10 mouse cellular contexts compared by ENCODE assay signal in genomic region chr11:3879836-3880235, GRCm38 (mm10). TPM values are rescaled to one million over a fixed set of nuclear protein-coding genes. Genes with fewer than 3 reads are reported as not detected.
DNase-seq lines count a peak whose midpoint lies in the region; ATAC-seq lines count a peak whose summit lies in the region.
"Had no signal": no experiment of that assay in that cellular context is flagged by ENCODE, and none has a peak within 500 bp of the region (broad histone marks: within the 10 kb centered on the region; RNA-seq: fewer than 3 reads in every experiment).

No protein-coding gene starts in this region.

- H3K9me3 ChIP-seq in midbrain, embryonic 10.5 days (replicated peaks): no peaks in the 10 kb centered on the region
- H3K9me3 ChIP-seq in midbrain, embryonic 16.5 days (replicated peaks; ENCODE audit: control insufficient read depth, low read length, poor library complexity, severe bottlenecking): no peaks in the 10 kb centered on the region
- no peaks in the 10 kb centered on the region for H3K9me3 ChIP-seq in forebrain, embryonic 14.5 days (replicated peaks; ENCODE audit: control insufficient read depth, low read length)
- no peaks in the 10 kb centered on the region for H3K9me3 ChIP-seq in intestine, embryonic 15.5 days
- no peaks in the 10 kb centered on the region for H3K9me3 ChIP-seq in stomach, embryonic 14.5 days (ENCODE audit: control insufficient read depth, low read depth, low read length)
- H3K9me3 ChIP-seq: embryonic facial prominence, embryonic 12.5 days; neural tube, embryonic 13.5 days had no signal

- H3K36me3 ChIP-seq in midbrain, embryonic 10.5 days: no peaks in the 10 kb centered on the region
- no peaks in the 10 kb centered on the region for H3K36me3 ChIP-seq in midbrain, embryonic 16.5 days (ENCODE audit: control insufficient read depth, insufficient read depth, low read length)
- no peaks in the 10 kb centered on the region for H3K36me3 ChIP-seq in forebrain, embryonic 14.5 days (ENCODE audit: control insufficient read depth, insufficient read depth, low read length)
- H3K36me3 ChIP-seq in intestine, embryonic 15.5 days: no peaks in the 10 kb centered on the region
- no peaks in the 10 kb centered on the region for H3K36me3 ChIP-seq in stomach, embryonic 14.5 days (ENCODE audit: control insufficient read depth, insufficient read depth, low read length)
- H3K36me3 ChIP-seq: embryonic facial prominence, embryonic 12.5 days; neural tube, embryonic 13.5 days had no signal

- WGBS in midbrain, embryonic 10.5 days: 45% methylated on average over 2 of the region's 2 CpGs
- WGBS in midbrain, embryonic 16.5 days: 36% methylated on average over 2 of the region's 2 CpGs
- 32% methylated on average over 2 of the region's 2 CpGs for WGBS in forebrain, embryonic 14.5 days
- 34% methylated on average over 2 of the region's 2 CpGs for WGBS in intestine, embryonic 15.5 days
- WGBS in stomach, embryonic 14.5 days: 40% methylated on average over 2 of the region's 2 CpGs

- no peak overlapping the region for H3K4me3 ChIP-seq in midbrain, embryonic 10.5 days
- no peak overlapping the region for H3K4me3 ChIP-seq in midbrain, embryonic 16.5 days (ENCODE audit: low read depth, low read length)
- no peak overlapping the region for H3K4me3 ChIP-seq in forebrain, embryonic 14.5 days (ENCODE audit: low read depth, low read length)
- no peak overlapping the region for H3K4me3 ChIP-seq in intestine, embryonic 15.5 days (replicated peaks)
- no peak overlapping the region for H3K4me3 ChIP-seq in stomach, embryonic 14.5 days (ENCODE audit: low read depth, low read length)
- H3K4me3 ChIP-seq: embryonic facial prominence, embryonic 12.5 days; neural tube, embryonic 13.5 days had no signal

- H3K9ac ChIP-seq in midbrain, embryonic 16.5 days (ENCODE audit: low read depth, low read length): no peak overlapping the region
- no peak overlapping the region for H3K9ac ChIP-seq in forebrain, embryonic 14.5 days (ENCODE audit: low read length)
- H3K9ac ChIP-seq in intestine, embryonic 15.5 days: no peak overlapping the region
- H3K9ac ChIP-seq in stomach, embryonic 14.5 days (replicated peaks; ENCODE audit: low read depth, low read length): no peak overlapping the region
- H3K9ac ChIP-seq: embryonic facial prominence, embryonic 12.5 days; neural tube, embryonic 13.5 days had no signal

- intact Hi-C loops in left cerebral cortex, postnatal 14 days (cut with DNase I): loop anchor here (5.0 kb wide), 1 partner anchor 63 kb away; no protein-coding TSS in a partner anchor

- no peak for ATAC-seq in midbrain, embryonic 16.5 days
- 0 out of 2 replicates have a peak, but pooled peaks have one; percentile 63 for ATAC-seq in forebrain, embryonic 14.5 days
- peak; percentile 63 for ATAC-seq in intestine, embryonic 15.5 days
- ATAC-seq in monocyte, adult 5-6 weeks (replicated peaks; ENCODE audit: insufficient number of reproducible peaks, low FRiP score, low TSS enrichment, poor library complexity, severe bottlenecking): peak; percentile 59
- ATAC-seq in stomach, embryonic 14.5 days (ENCODE audit: insufficient number of reproducible peaks, insufficient read depth, low FRiP score, low read depth): peak; percentile 63; the same call in 1 of the 2 replicates

- H3K4me1 ChIP-seq in midbrain, embryonic 10.5 days: peaks cover 1% of the 10 kb centered on the region; the same call in 1 of the 2 replicates
- no peaks in the 10 kb centered on the region for H3K4me1 ChIP-seq in midbrain, embryonic 16.5 days (ENCODE audit: control insufficient read depth, insufficient read depth, low read length)
- H3K4me1 ChIP-seq in forebrain, embryonic 14.5 days (ENCODE audit: control insufficient read depth, insufficient read depth, low read length): no peaks in the 10 kb centered on the region
- 0 out of 2 replicates have a peak, but pooled peaks cover 2% of the 10 kb centered on the region for H3K4me1 ChIP-seq in intestine, embryonic 15.5 days (replicated peaks)
- H3K4me1 ChIP-seq in stomach, embryonic 14.5 days (ENCODE audit: control insufficient read depth, insufficient read depth, low read length): no peaks in the 10 kb centered on the region
- H3K4me1 ChIP-seq: embryonic facial prominence, embryonic 12.5 days had no signal

- no peak overlapping the region for H3K27ac ChIP-seq in midbrain, embryonic 10.5 days (replicated peaks)
- no peak overlapping the region for H3K27ac ChIP-seq in midbrain, embryonic 16.5 days (ENCODE audit: low read length)
- no peak overlapping the region for H3K27ac ChIP-seq in forebrain, embryonic 14.5 days (ENCODE audit: low read depth, low read length)
- no peak overlapping the region for H3K27ac ChIP-seq in intestine, embryonic 15.5 days
- no peak overlapping the region for H3K27ac ChIP-seq in stomach, embryonic 14.5 days (ENCODE audit: low read length)
- H3K27ac ChIP-seq: embryonic facial prominence, embryonic 12.5 days; neural tube, embryonic 13.5 days had no signal

- peak; percentile 71 for DNase-seq in midbrain, embryonic 10.5 days (ENCODE audit: low spot score)
- peak; percentile 69 for DNase-seq in c-Kit-positive CD71-positive TER-119-negative erythroid progenitor cells, embryonic 14.5 days (ENCODE audit: low read depth)
- DNase-seq in forebrain, embryonic 14.5 days (ENCODE audit: low spot score): peak; percentile 82
- peak; percentile 70 to 85 for DNase-seq in left cerebral cortex, postnatal 14 days (ENCODE audit: low spot score in 2 of 2)

- no peaks in the 10 kb centered on the region for H3K27me3 ChIP-seq in midbrain, embryonic 10.5 days (ENCODE audit: low read depth, poor library complexity, severe bottlenecking)
- H3K27me3 ChIP-seq in midbrain, embryonic 16.5 days (ENCODE audit: control insufficient read depth, insufficient read depth, low read depth, low read length): no peaks in the 10 kb centered on the region
- H3K27me3 ChIP-seq in forebrain, embryonic 14.5 days (replicated peaks; ENCODE audit: control insufficient read depth, insufficient read depth, low read length): no peaks in the 10 kb centered on the region
- peaks cover 4% of the 10 kb centered on the region; the same call in 1 of the 2 replicates for H3K27me3 ChIP-seq in intestine, embryonic 15.5 days (replicated peaks)
- H3K27me3 ChIP-seq in stomach, embryonic 14.5 days (ENCODE audit: control insufficient read depth, insufficient read depth, low read length): no peaks in the 10 kb centered on the region
- H3K27me3 ChIP-seq: embryonic facial prominence, embryonic 12.5 days; neural tube, embryonic 13.5 days had no signal

- H3K4me2 ChIP-seq in midbrain, embryonic 16.5 days (ENCODE audit: low read length): no peak overlapping the region
- no peak overlapping the region for H3K4me2 ChIP-seq in forebrain, embryonic 14.5 days (ENCODE audit: low read length)
- no peak overlapping the region for H3K4me2 ChIP-seq in intestine, embryonic 15.5 days (replicated peaks)
- H3K4me2 ChIP-seq in stomach, embryonic 14.5 days (replicated peaks; ENCODE audit: low read depth, low read length): no peak overlapping the region
- H3K4me2 ChIP-seq: embryonic facial prominence, embryonic 12.5 days; neural tube, embryonic 13.5 days had no signal

RNA-seq across cellular contexts. Expression of gene 4921536K21Rik, which starts 15.1 kb away (rescaled TPM):
- polyA plus RNA-seq in midbrain, embryonic 10.5 days (2016; fragmentation: Nextera tagmentation; extraction: Ambion mirVana): 1.4 and 1.5 TPM in 2 replicates
- 0.80 and 0.87 TPM in 2 replicates for polyA plus RNA-seq in midbrain, embryonic 16.5 days (2015; fragmentation: Nextera tagmentation; extraction: Ambion mirVana)
- 0.16 and 0.36 TPM in 2 replicates for polyA plus RNA-seq in forebrain, embryonic 14.5 days (2014; fragmentation: Nextera tagmentation; extraction: Ambion mirVana)
- polyA plus RNA-seq in intestine, embryonic 15.5 days (2015; fragmentation: Nextera tagmentation; extraction: Ambion mirVana): 0.27 and 0.29 TPM in 2 replicates
- total RNA-seq in left cerebral cortex, postnatal 14 days (2021): under 1 TPM; 0.40 to 0.49 TPM
- not detected in 3 replicates for total RNA-seq in monocyte, adult 5-6 weeks (2017)
- 0.12 and 0.13 TPM in 2 replicates for polyA plus RNA-seq in stomach, embryonic 14.5 days (2014; fragmentation: Nextera tagmentation; extraction: Ambion mirVana)

RNA-seq across cellular contexts. Expression of gene Dusp18, which starts 15.2 kb away (rescaled TPM):
- 18.9 and 23.2 TPM in 2 replicates for polyA plus RNA-seq in midbrain, embryonic 10.5 days (2016; fragmentation: Nextera tagmentation; extraction: Ambion mirVana)
- 43.5 and 48.4 TPM in 2 replicates for polyA plus RNA-seq in midbrain, embryonic 16.5 days (2015; fragmentation: Nextera tagmentation; extraction: Ambion mirVana)
- 29.3 and 35.8 TPM in 2 replicates for polyA plus RNA-seq in forebrain, embryonic 14.5 days (2014; fragmentation: Nextera tagmentation; extraction: Ambion mirVana)
- 6.4 and 7.0 TPM in 2 replicates for polyA plus RNA-seq in intestine, embryonic 15.5 days (2015; fragmentation: Nextera tagmentation; extraction: Ambion mirVana)
- total RNA-seq in left cerebral cortex, postnatal 14 days (2021): 10 to 100 TPM; 24.0 to 29.6 TPM
- total RNA-seq in monocyte, adult 5-6 weeks (2017): 0.29 to 1.8 TPM (median 0.57 TPM) in 3 replicates
- polyA plus RNA-seq in stomach, embryonic 14.5 days (2014; fragmentation: Nextera tagmentation; extraction: Ambion mirVana): 12.3 and 13.2 TPM in 2 replicates

RNA-seq across cellular contexts. Expression of gene Osbp2, which starts 16.1 kb away (rescaled TPM):
- polyA plus RNA-seq in midbrain, embryonic 10.5 days (2016; fragmentation: Nextera tagmentation; extraction: Ambion mirVana): 1.4 and 2.2 TPM in 2 replicates
- polyA plus RNA-seq in midbrain, embryonic 16.5 days (2015; fragmentation: Nextera tagmentation; extraction: Ambion mirVana): 35.7 and 40.9 TPM in 2 replicates
- 7.4 and 11.1 TPM in 2 replicates for polyA plus RNA-seq in forebrain, embryonic 14.5 days (2014; fragmentation: Nextera tagmentation; extraction: Ambion mirVana)
- polyA plus RNA-seq in intestine, embryonic 15.5 days (2015; fragmentation: Nextera tagmentation; extraction: Ambion mirVana): 0.50 and 1.1 TPM in 2 replicates
- total RNA-seq in left cerebral cortex, postnatal 14 days (2021): 100 to 1,000 TPM; 153 to 161 TPM
- total RNA-seq in monocyte, adult 5-6 weeks (2017): not detected in 3 replicates
- 0.39 and 0.69 TPM in 2 replicates for polyA plus RNA-seq in stomach, embryonic 14.5 days (2014; fragmentation: Nextera tagmentation; extraction: Ambion mirVana)

RNA-seq across cellular contexts. Expression of gene Slc35e4, which starts 34.6 kb away (rescaled TPM):
- 5.2 and 5.5 TPM in 2 replicates for polyA plus RNA-seq in midbrain, embryonic 10.5 days (2016; fragmentation: Nextera tagmentation; extraction: Ambion mirVana)
- 17.4 and 20.7 TPM in 2 replicates for polyA plus RNA-seq in midbrain, embryonic 16.5 days (2015; fragmentation: Nextera tagmentation; extraction: Ambion mirVana)
- polyA plus RNA-seq in forebrain, embryonic 14.5 days (2014; fragmentation: Nextera tagmentation; extraction: Ambion mirVana): 8.0 and 10.6 TPM in 2 replicates
- polyA plus RNA-seq in intestine, embryonic 15.5 days (2015; fragmentation: Nextera tagmentation; extraction: Ambion mirVana): 3.2 and 3.4 TPM in 2 replicates
- total RNA-seq in left cerebral cortex, postnatal 14 days (2021): 10 to 100 TPM; 24.1 to 26.1 TPM
- total RNA-seq in monocyte, adult 5-6 weeks (2017): 7.2 to 8.1 TPM (median 7.8 TPM) in 3 replicates
- 3.7 and 4.1 TPM in 2 replicates for polyA plus RNA-seq in stomach, embryonic 14.5 days (2014; fragmentation: Nextera tagmentation; extraction: Ambion mirVana)

RNA-seq across cellular contexts. Expression of gene Tcn2, which starts 52.1 kb away (rescaled TPM):
- 24.5 and 28.1 TPM in 2 replicates for polyA plus RNA-seq in midbrain, embryonic 10.5 days (2016; fragmentation: Nextera tagmentation; extraction: Ambion mirVana)
- 19.5 and 20.8 TPM in 2 replicates for polyA plus RNA-seq in midbrain, embryonic 16.5 days (2015; fragmentation: Nextera tagmentation; extraction: Ambion mirVana)
- polyA plus RNA-seq in forebrain, embryonic 14.5 days (2014; fragmentation: Nextera tagmentation; extraction: Ambion mirVana): 19.7 TPM in 2 replicates
- 57.5 and 63.7 TPM in 2 replicates for polyA plus RNA-seq in intestine, embryonic 15.5 days (2015; fragmentation: Nextera tagmentation; extraction: Ambion mirVana)
- 10 to 100 TPM; 15.9 to 18.4 TPM for total RNA-seq in left cerebral cortex, postnatal 14 days (2021)
- total RNA-seq in monocyte, adult 5-6 weeks (2017): 35.6 to 51.2 TPM (median 43.7 TPM) in 3 replicates
- 38.9 and 42.2 TPM in 2 replicates for polyA plus RNA-seq in stomach, embryonic 14.5 days (2014; fragmentation: Nextera tagmentation; extraction: Ambion mirVana)
